Mouse (Mus musculus) spleen, adult 2 months (tissue): Measurements from ENCODE around the gene BC052040. TPM values are rescaled to one million over a fixed set of nuclear protein-coding genes. Genes with fewer than 3 reads are reported as not detected.

Experiments
- DNase-seq, 2 experiments: peaks; one replicate each; pipeline versions ENCODE4 v3.0.0 to v3.0.0-alpha.2; 2012 to 2021; ENCODE audit warnings: low spot score in 2 of 2, low read depth in 1 of 2
- H3K27ac ChIP-seq: fragments of 200-500 bp; 2 replicates; pipeline ENCODE4 v1.5.1; 2012; ENCODE audit warnings: low read length, inconsistent platforms; ENCODE audit not compliant: insufficient read depth
- H3K27me3 ChIP-seq: fragments of 200-500 bp; 2 replicates; pipeline ENCODE4 v1.6.1; 2012; ENCODE audit warnings: mild to moderate bottlenecking, moderate library complexity, low read length, inconsistent platforms; ENCODE audit not compliant: control insufficient read depth, insufficient read depth
- H3K36me3 ChIP-seq: fragments of 200-500 bp; 2 replicates; pipeline ENCODE4 v1.6.1; 2012; ENCODE audit warnings: mild to moderate bottlenecking, low read length, inconsistent platforms; ENCODE audit not compliant: control insufficient read depth, insufficient read depth
- H3K4me1 ChIP-seq: fragments of 200-500 bp; 2 replicates; pipeline ENCODE4 v1.6.1; 2011; ENCODE audit warnings: inconsistent platforms; ENCODE audit not compliant: control insufficient read depth, insufficient read depth, insufficient read length
- H3K4me3 ChIP-seq: fragments of 200-500 bp; 2 replicates; pipeline ENCODE4 v1.5.1; 2011; ENCODE audit warnings: mild to moderate bottlenecking, inconsistent platforms; ENCODE audit not compliant: insufficient read depth, insufficient read length; ENCODE audit errors: extremely low read depth
- CTCF ChIP-seq: fragments of 200-500 bp; IDR thresholded peaks from 2 replicates; pipeline ENCODE4 v1.5.1; 2011; ENCODE audit warnings: mild to moderate bottlenecking, inconsistent platforms; ENCODE audit not compliant: insufficient read depth, insufficient read length, insufficient replicate concordance; ENCODE audit errors: extremely low read depth
- POLR2A ChIP-seq: fragments of 200-500 bp; IDR thresholded peaks from 2 replicates; pipeline ENCODE4 v1.6.1; 2011; ENCODE audit warnings: low read depth, low read length, inconsistent platforms
- WGBS: fragments of 180-500 bp; shearing (Covaris S2); methylation state at CpG from one replicate; pipeline ENCODE4 v1.1.7; 2018; 5-methylcytosine and 5-hydroxymethylcytosine counted together
- polyA plus RNA-seq: library from polyadenylated mRNA; depleted of rRNA; stranded (reverse); fragments of >200 nt; gene quantifications from 2 replicates; pipeline ENCODE4 v1.2.3, GENCODE M21; 2012

The BC052040 gene
- polyA plus RNA-seq, 1 experiment: 1.6 TPM

DNA sequence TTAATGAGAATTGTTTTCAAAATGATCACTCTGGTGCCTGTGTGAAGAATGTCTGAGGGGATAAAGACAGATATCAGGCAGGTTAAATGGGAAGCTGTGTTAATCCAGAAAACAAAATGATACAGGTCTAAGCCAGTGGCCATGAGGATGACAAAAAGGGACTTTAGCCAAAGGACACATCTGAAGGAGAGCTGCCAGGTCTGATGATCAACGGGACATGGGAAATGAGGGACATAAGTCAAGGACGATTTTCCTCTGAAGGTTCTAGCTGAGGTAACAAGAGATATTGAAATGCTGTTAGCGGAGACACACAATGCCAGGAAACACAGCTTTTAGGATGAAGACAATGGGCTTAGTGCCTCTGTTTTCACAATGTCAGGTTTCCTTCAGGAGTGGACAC is 29.6 kb upstream of the BC052040 start:
- Histone ChIP-seq H3K4me1 (no peaks in the 10 kb centered on the region), H3K36me3 (no peaks in the 10 kb centered on the region), H3K4me3 (no peak overlapping the region), H3K27ac (no peak overlapping the region), H3K27me3 (no peaks in the 10 kb centered on the region)
- WGBS: 59% methylated on average over 3 of the region's 3 CpGs
- no peak for DNase-seq
- TF ChIP-seq POLR2A (no peak), CTCF (no peak)

DNA sequence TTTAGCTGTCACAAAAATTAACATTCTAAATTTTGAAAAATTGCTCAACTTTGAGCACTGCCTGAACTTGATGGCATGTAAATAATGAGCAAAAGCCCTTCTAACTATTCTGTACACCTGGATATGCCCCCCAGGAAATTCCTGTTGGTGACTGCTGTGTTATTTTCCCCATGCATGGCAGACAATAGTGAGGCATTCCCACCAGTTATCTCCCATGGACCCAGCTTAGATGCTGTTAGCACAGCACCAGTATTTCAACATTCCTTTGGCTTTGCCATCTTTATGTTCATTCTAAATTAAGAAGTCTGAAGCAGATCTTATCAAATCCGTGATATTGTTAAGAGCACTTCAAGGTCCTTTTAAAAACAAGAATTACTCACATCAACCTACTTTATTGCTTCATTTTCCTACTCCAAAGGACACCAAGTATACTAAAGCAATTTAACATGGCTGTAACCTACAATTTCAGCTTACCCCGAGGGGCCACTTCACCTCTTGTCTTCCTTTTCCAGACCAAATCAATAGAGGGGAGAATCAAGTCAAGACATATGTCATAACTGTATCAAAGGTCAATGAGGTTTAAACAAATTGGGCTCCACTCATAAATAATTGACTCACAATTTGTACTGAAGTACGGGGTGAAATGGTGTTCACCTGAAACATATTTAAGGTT is 19.2 kb upstream of the BC052040 start:
- 84% methylated on average over 3 of the region's 3 CpGs for WGBS
- Histone ChIP-seq H3K4me1 (no peaks in the 10 kb centered on the region), H3K36me3 (no peaks in the 10 kb centered on the region), H3K27me3 (no peaks in the 10 kb centered on the region), H3K27ac (no peak overlapping the region), H3K4me3 (no peak overlapping the region)
- no peak for TF ChIP-seq CTCF
- TF ChIP-seq POLR2A: no peak
- no peak for DNase-seq

DNA sequence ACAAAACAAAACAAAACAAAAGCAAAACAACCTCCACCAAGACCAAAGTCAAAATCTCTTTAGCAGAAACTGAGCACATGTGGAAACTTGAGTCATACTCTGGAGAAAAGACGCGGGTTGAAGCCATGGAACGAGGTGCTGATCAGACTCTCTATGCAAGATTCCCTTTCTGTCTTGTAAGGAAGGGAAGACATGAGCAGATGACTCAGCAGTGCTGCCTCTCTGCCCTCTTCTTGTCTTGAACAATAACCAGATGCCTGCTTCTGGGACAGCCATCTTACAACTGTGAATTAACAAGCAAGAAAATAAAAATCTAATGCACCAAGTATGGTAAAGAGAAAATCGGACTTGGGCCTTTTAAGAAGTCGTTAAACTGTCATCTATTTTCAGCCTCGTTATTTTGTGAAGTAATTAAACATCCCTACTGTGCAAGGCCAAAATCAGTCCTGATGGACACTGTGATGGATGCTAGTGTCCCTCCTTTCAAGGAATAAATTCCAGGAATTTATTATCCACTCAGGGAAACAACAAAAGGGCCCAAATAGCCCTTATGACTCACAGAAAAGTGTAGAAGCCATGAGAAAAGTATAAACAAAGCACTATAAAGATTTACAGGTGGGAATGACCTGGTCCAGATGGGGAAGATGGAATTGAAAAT is 18.0 kb upstream of the BC052040 start:
- TF ChIP-seq POLR2A (no peak), CTCF (no peak)
- no peak overlapping the region for H3K27ac ChIP-seq
- WGBS: 86% methylated on average over 6 of the region's 6 CpGs
- H3K4me3 ChIP-seq: no peak overlapping the region
- H3K27me3 ChIP-seq: no peaks in the 10 kb centered on the region
- H3K4me1 ChIP-seq: no peaks in the 10 kb centered on the region
- DNase-seq: no peak
- H3K36me3 ChIP-seq: no peaks in the 10 kb centered on the region

DNA sequence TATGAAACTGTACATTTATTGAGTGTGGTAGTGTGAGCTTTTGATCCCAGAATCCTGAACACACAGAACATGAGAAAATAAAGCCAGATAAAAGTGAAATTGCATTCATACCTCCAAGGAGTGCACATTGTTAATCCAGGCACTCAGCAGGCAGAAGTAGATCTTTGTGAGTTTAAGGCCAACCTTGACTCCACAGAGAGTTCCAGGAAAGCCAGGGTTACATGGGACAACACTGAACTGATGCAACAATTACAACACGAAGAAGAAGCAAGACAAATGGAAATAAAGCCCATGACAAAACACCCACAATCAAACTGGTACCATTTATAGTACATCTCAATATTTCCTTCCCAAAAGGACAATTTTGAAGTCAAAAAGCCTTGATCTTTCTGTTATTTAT is 9.5 kb upstream of the BC052040 start:
- no peak overlapping the region for H3K27ac ChIP-seq
- no peak for DNase-seq
- TF ChIP-seq POLR2A (no peak), CTCF (no peak)
- H3K4me3 ChIP-seq: no peak overlapping the region
- H3K27me3 ChIP-seq: no peaks in the 10 kb centered on the region
- H3K36me3 ChIP-seq: no peaks in the 10 kb centered on the region
- H3K4me1 ChIP-seq: no peaks in the 10 kb centered on the region
- 94% methylated on average over 1 of the region's 1 CpGs for WGBS

DNA sequence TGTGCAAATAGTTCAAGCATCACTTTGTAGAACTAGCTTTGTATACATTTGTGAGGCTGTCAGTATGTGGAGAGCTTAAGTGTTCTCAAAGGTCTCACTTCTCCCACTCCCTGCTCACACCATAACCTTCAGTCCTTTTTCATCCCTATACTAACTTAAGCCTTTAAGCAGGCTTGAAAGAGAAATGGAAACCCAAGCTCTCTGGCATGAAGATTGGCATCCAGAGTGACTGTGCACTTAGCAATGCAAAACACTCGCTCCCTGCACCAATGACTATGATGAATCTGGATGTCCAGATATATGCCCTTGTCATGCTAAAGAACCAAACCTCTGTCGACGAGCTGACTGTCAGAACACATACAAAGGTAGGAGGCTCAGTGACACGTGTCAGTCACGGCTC is 6.7 kb upstream of the BC052040 start:
- Histone ChIP-seq H3K27me3 (no peaks in the 10 kb centered on the region), H3K36me3 (no peaks in the 10 kb centered on the region), H3K4me3 (no peak overlapping the region), H3K27ac (no peak overlapping the region), H3K4me1 (no peaks in the 10 kb centered on the region)
- DNase-seq: no peak
- 85% methylated on average over 5 of the region's 5 CpGs for WGBS
- TF ChIP-seq CTCF (no peak), POLR2A (no peak)

DNA sequence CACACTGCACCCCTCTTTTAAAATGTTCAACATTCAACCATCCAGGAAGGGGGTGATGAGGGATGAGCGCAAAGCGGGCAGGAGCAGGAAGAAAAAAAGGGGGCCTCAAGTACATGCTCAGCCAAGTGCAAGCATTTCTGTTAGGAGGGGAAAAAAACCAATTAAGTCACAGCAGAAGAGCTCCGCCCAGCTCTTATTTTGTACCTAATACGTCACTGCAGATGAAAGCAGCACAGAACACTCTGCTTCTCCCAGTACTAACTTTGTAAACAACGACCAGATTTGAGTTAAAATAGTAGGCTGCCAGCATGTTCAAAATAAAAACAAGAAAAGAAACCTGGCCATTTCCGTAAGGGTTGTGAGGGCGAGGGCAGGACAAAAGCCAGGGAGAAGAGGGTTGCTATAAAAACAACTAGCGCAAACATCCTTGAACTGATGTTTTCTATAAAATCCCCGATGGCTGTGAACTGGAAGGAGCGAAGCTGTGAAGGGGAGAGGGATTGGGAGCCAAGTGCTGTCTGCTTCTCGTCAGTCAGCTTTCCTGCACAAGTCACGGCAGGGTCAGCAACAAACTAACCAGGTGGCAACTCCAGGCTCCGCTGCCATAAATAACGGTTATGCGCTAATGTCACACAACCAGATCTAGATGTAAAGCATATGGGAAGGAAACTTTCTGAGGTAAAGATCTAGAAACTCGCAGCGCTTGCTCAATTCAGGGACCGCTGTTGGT is 2.2 kb upstream of the BC052040 start:
- Histone ChIP-seq H3K36me3 (no peaks in the 10 kb centered on the region), H3K27ac (no peak overlapping the region), H3K27me3 (no peaks in the 10 kb centered on the region), H3K4me3 (no peak overlapping the region), H3K4me1 (peaks cover 4% of the 10 kb centered on the region; the same call in 1 of the 2 replicates)
- DNase-seq: no peak
- TF ChIP-seq POLR2A (no peak), CTCF (no peak)
- WGBS: 83% methylated on average over 18 of the region's 18 CpGs
